Mouse (Mus musculus): ENCODE data around the gene Zdhhc8. TPM values are rescaled to one million over a fixed set of nuclear protein-coding genes. Genes with fewer than 3 reads are reported as not detected.

The Zdhhc8 gene
- polyA plus RNA-seq, 1 experiment from 2014 or later: 13.7 TPM

DNA sequence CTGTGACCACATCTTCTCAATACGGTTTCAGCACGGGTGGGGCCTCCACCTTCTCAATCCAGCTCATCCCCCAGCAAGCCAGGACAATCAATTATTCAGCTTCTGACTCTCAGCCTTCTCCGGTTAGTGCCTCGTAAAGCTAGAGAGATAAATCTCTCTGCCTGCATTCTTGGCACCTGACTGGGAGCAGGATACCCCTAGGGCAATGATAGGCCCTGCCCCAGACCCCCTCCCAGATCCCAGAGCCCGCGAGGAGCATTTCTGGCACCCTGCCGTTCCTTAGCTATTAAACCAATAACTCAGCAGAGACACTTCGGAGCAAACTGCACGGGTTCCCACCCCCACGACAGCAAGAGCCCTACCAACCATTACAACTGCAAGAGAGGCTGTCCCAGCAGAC lies 53.5 kb downstream of the Zdhhc8 start:
- Histone ChIP-seq H3K27me3 (ENCODE audit: insufficient read depth, poor library complexity, severe bottlenecking) (no peaks in the 10 kb centered on the region), H3K9me3 (no peaks in the 10 kb centered on the region), H3K27ac (0 out of 2 replicates have a peak overlapping the region, but pooled peaks have one; percentile 14), H3K36me3 (no peaks in the 10 kb centered on the region), H3K4me3 (no peak overlapping the region), H3K4me1 (replicated peaks) (peaks cover 20% of the 10 kb centered on the region)
- no peak for DNase-seq (ENCODE audit: low spot score)
- 60% methylated on average over 10 of the region's 10 CpGs for WGBS

DNA sequence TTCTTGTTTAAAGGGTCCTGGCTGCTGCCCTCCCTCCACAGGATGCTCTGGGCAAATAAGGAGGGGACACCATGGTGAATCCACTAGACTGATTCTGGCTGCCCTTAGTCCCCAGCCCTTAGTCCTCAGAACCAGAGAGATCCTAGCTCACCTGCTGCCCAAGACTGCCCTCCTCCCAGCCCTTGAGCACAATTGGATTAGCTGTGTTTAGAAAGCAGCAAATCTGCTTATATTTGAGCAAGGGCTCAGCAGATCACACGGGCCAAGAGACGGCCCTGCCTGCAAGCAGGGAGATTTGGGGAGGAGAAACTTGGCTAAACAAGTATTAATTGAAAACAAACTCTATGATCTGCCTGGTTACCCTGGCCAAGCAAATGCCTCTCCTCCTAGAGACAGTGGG lies 55.3 kb downstream of the Zdhhc8 start:
- 0 out of 2 replicates have a peak, but pooled peaks cover 3% of the 10 kb centered on the region for H3K27me3 ChIP-seq (ENCODE audit: insufficient read depth, poor library complexity, severe bottlenecking)
- DNase-seq (ENCODE audit: low spot score): no peak
- H3K4me1 ChIP-seq (replicated peaks): peaks cover 25% of the 10 kb centered on the region
- no peaks in the 10 kb centered on the region for H3K9me3 ChIP-seq
- no peaks in the 10 kb centered on the region for H3K36me3 ChIP-seq
- no peak overlapping the region for H3K27ac ChIP-seq
- 60% methylated on average over 2 of the region's 2 CpGs for whole genome bisulfite sequencing
- no peak overlapping the region for H3K4me3 ChIP-seq

- WGBS: 91% methylated on average over 4 of the region's 4 CpGs
- Histone ChIP-seq H3K9me3 (no peaks in the 10 kb centered on the region), H3K27ac (no peak overlapping the region), H3K4me1 (replicated peaks) (peaks cover 37% of the 10 kb centered on the region), H3K27me3 (ENCODE audit: insufficient read depth, poor library complexity, severe bottlenecking) (0 out of 2 replicates have a peak, but pooled peaks cover 3% of the 10 kb centered on the region), H3K36me3 (no peaks in the 10 kb centered on the region), H3K4me3 (no peak overlapping the region)
- DNase-seq (ENCODE audit: low spot score): no peak
Measured at GRCm38 (mm10) chr16:18176758-18177157, 58.2 kb downstream of the Zdhhc8 start.

DNA sequence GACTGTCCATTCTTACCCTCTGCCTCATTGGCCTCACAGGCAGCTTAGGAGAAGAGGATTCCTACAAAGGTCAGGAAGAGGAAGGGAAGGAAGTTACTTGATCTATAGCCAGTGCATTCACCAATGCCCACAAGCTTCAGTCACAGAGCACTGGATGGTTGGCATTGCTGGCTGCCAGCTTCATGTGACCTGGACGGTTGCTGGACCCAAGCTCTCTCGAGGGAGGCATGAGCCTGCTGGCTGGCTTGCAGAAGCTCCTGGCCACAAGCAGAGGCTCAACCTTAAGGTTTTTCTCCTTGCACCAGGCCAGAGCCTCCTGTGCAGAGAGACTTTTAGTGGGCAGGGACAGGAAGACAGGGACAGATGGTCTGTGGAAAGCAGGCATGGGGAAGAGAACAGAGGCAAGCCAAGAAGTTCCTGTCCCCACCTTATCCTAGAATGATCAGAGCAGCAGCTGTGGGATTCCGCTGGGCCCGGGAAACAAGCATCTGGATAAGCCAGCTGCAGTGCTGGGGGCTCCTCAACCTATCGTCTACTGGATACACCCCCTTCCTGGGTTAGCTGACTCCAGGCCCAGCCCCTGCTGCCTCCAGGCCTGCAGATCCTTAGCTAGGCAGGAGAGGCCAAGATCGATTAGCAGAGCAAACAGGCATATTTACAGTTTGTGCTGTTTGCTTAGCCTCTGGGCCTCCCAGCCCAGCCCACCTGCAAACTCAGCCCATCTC lies 59.0 kb downstream of the Zdhhc8 start:
- H3K27me3 ChIP-seq (ENCODE audit: insufficient read depth, poor library complexity, severe bottlenecking): 0 out of 2 replicates have a peak, but pooled peaks cover 3% of the 10 kb centered on the region
- WGBS: 59% methylated on average over 6 of the region's 6 CpGs
- no peak overlapping the region for H3K27ac ChIP-seq
- peaks cover 30% of the 10 kb centered on the region for H3K4me1 ChIP-seq (replicated peaks)
- H3K9me3 ChIP-seq: no peaks in the 10 kb centered on the region
- no peak for DNase-seq (ENCODE audit: low spot score)
- no peak overlapping the region for H3K4me3 ChIP-seq
- H3K36me3 ChIP-seq: no peaks in the 10 kb centered on the region

DNA sequence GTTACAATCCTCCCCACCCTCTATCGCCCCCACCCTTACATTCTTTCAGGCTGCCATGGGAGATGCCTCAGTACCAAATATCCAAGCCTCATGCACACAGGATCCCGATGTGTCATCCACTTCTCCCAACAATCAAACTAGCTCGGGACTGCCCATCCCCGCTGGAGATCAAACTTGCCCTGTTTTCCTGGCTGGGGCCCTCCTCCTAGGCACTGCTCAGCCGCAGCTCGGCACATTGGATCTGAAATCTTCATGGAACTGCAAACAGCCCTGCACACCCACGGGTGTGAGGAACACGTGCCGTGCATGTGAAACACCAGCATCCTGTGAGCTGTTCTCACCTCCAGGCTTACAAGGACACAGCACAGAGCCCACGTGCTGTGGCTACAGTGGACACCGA lies 61.1 kb downstream of the Zdhhc8 start:
- 66% methylated on average over 11 of the region's 11 CpGs for WGBS

GRCm38 (mm10) chr16:18173231-18173630 lies 61.7 kb downstream of the Zdhhc8 start:
- no peak overlapping the region for H3K4me3 ChIP-seq
- H3K4me1 ChIP-seq (replicated peaks): peaks cover 18% of the 10 kb centered on the region
- 0 out of 2 replicates have a peak, but pooled peaks cover 3% of the 10 kb centered on the region for H3K27me3 ChIP-seq (ENCODE audit: insufficient read depth, poor library complexity, severe bottlenecking)
- no peak overlapping the region for H3K27ac ChIP-seq
- WGBS: 79% methylated on average over 9 of the region's 9 CpGs
- no peak for DNase-seq (ENCODE audit: low spot score)
- no peaks in the 10 kb centered on the region for H3K36me3 ChIP-seq
- H3K9me3 ChIP-seq: no peaks in the 10 kb centered on the region

More for the DNA sequence above, 61.1 kb downstream of the Zdhhc8 start:
- H3K9me3 ChIP-seq: no peaks in the 10 kb centered on the region
- no peaks in the 10 kb centered on the region for H3K36me3 ChIP-seq
- 0 out of 2 replicates have a peak, but pooled peaks cover 3% of the 10 kb centered on the region for H3K27me3 ChIP-seq (ENCODE audit: insufficient read depth, poor library complexity, severe bottlenecking)
- no peak overlapping the region for H3K4me3 ChIP-seq
- H3K27ac ChIP-seq: no peak overlapping the region
- peaks cover 20% of the 10 kb centered on the region for H3K4me1 ChIP-seq (replicated peaks)
- DNase-seq (ENCODE audit: low spot score): no peak

DNA sequence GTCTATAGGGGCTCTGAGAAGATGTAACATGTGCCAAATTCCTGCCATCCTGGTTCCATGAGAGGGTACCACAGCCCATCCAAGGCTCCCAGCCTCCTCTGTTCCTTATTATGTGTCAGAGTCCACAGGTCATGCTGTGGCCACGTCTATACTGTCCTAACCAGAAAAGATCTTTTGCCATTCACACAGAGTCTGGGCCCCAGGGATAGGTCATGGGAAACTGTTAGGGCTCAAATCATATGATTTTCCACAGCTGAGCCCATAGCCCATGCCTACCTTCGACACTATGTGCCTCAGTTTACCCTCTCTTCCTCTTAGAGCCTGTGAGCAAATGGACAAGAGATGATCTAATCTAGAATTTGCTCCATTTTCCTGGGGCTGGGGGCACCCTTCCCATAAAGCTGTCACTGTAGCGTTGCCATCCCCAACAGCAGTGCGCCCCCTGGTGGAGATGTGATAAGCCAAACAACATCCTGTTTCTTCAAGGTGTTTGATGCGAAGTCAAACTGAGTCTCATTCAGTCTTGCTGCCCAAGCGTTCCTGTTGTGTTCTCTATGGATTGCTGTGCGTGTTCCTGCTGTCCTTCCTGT lies 62.6 kb downstream of the Zdhhc8 start:
- H3K27ac ChIP-seq: no peak overlapping the region
- DNase-seq (ENCODE audit: low spot score): peak; percentile 75
- no peak overlapping the region for H3K4me3 ChIP-seq
- no peaks in the 10 kb centered on the region for H3K36me3 ChIP-seq
- H3K4me1 ChIP-seq (replicated peaks): peaks cover 22% of the 10 kb centered on the region
- 0 out of 2 replicates have a peak, but pooled peaks cover 3% of the 10 kb centered on the region for H3K27me3 ChIP-seq (ENCODE audit: insufficient read depth, poor library complexity, severe bottlenecking)
- H3K9me3 ChIP-seq: no peaks in the 10 kb centered on the region
- 11% methylated on average over 7 of the region's 7 CpGs for WGBS

MicroRNAs encoded within 50 kb of the gene (microRNA counts, 519-probe panel; counts per million panel counts)
- 1,255 counts per million, percentile 77 among the panel's probes with 10 or more counts for microRNA mmu-miR-1306

Other genes with a start within 250 kb of the Zdhhc8 start
- gene Dgcr6, start 182.3 kb downstream of the Zdhhc8 start, polyA plus RNA-seq (2016; fragmentation: Nextera tagmentation; extraction: Ambion mirVana): 153 and 167 TPM in 2 replicates
- gene Prodh, start 144.9 kb downstream of the Zdhhc8 start, polyA plus RNA-seq (2016; fragmentation: Nextera tagmentation; extraction: Ambion mirVana): 9.7 and 13.4 TPM in 2 replicates
- gene Rtn4r, start 107.5 kb downstream of the Zdhhc8 start, polyA plus RNA-seq (2016; fragmentation: Nextera tagmentation; extraction: Ambion mirVana): 2.1 and 2.8 TPM in 2 replicates
- 0.12 TPM in 1 of 2 replicates, not detected in the other for gene Ccdc188, start 17.3 kb downstream of the Zdhhc8 start, polyA plus RNA-seq (2016; fragmentation: Nextera tagmentation; extraction: Ambion mirVana)
- gene Trmt2a, start 13.5 kb upstream of the Zdhhc8 start, polyA plus RNA-seq (2016; fragmentation: Nextera tagmentation; extraction: Ambion mirVana): 130 and 133 TPM in 2 replicates
- 1,091 and 1,220 TPM in 2 replicates for gene Ranbp1, start 13.6 kb upstream of the Zdhhc8 start, polyA plus RNA-seq (2016; fragmentation: Nextera tagmentation; extraction: Ambion mirVana)
- 0.72 TPM in 1 of 2 replicates, not detected in the other for gene Gm49776, start 23.2 kb upstream of the Zdhhc8 start, polyA plus RNA-seq (2016; fragmentation: Nextera tagmentation; extraction: Ambion mirVana)
- 37.4 and 45.4 TPM in 2 replicates for gene Dgcr8, start 54.1 kb upstream of the Zdhhc8 start, polyA plus RNA-seq (2016; fragmentation: Nextera tagmentation; extraction: Ambion mirVana)
- 45.5 and 52.8 TPM in 2 replicates for gene Tango2, start 113.0 kb upstream of the Zdhhc8 start, polyA plus RNA-seq (2016; fragmentation: Nextera tagmentation; extraction: Ambion mirVana)
- gene Arvcf, start 113.0 kb upstream of the Zdhhc8 start, polyA plus RNA-seq (2016; fragmentation: Nextera tagmentation; extraction: Ambion mirVana): 99.5 and 115 TPM in 2 replicates
- 30.5 and 34.7 TPM in 2 replicates for gene Txnrd2, start 191.2 kb upstream of the Zdhhc8 start, polyA plus RNA-seq (2016; fragmentation: Nextera tagmentation; extraction: Ambion mirVana)
- 62.5 and 67.9 TPM in 2 replicates for gene Comt, start 191.7 kb upstream of the Zdhhc8 start, polyA plus RNA-seq (2016; fragmentation: Nextera tagmentation; extraction: Ambion mirVana)